Mouse (Mus musculus): ENCODE data around the gene Gatd1.

DNA sequence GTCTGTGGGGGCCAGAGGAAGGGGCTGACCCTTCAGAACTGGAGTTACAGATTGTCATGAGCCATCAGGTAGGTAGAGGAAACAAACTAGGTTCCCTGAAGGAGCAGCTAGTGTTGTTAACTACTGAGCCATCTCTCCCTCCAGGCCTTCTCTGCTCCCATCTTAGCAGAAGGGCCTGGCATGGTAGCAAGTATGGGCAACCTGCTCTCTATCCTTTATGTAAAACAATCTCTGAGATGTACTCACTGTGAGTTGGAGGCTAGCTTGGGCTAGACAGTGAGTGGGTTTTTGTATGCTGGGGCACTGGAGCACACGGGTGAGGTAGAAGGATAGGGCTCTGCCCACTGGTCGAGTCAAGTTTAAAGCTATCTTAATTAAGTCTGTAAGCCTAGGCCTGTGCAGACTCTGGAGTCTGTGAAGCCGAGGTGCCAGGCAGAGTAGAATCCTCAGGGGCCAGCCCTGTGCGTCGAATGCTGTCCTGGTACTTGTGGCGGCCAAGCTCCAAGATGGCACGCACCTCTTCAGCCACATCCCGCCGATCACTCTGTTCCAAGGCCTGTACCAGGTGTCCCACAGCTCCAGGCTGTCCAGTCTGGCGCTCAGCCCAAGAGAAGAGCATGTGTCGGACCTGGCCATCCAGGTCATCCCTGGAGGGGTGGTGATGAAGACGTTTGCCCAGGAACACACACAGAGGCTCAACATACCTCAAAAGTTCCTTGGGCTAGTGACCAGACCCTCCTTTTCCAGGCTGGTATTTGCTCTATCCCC, 24.4 kb upstream of the Gatd1 start:
- TF ChIP-seq CTCF (IDR thresholded peaks at IDR 0.05; ENCODE audit: low read depth, low read length) = no peak
- no peak for TF ChIP-seq EP300 (IDR thresholded peaks at IDR 0.05; ENCODE audit: insufficient read depth, low read depth, low read length)
- TF ChIP-seq POLR2A (IDR thresholded peaks at IDR 0.05; ENCODE audit: insufficient read depth, low read length) = no peak
